Mouse (Mus musculus) granulocyte monocyte progenitor cell, adult 5-6 weeks (primary cell): ENCODE results near the gene Prkar2b. TPM values are rescaled to one million over a fixed set of nuclear protein-coding genes. Genes with fewer than 3 reads are reported as not detected.
A peak's percentile ranks its signal among the peaks of the same experiment; 100 is the strongest.

Source experiments
- ATAC-seq: replicated peaks from 2 replicates; pipeline ENCODE4 v1.8.0; 2016; ENCODE audit warnings: mild to moderate bottlenecking, moderate TSS enrichment, inconsistent platforms; ENCODE audit not compliant: poor library complexity, severe bottlenecking
- total RNA-seq, 2 experiments: library from RNA; stranded (forward) in 1 of 2; stranded (reverse) in 1 of 2; fragments of 200-712, 200-1000 nt in 1 of 2; fragments of >200 nt in 1 of 2; fragmentation: Nextera tagmentation in 1 of 2; gene quantifications; 2 replicates each; pipeline ENCODE4 v1.2.3; 2014 to 2017

Prkar2b gene
- total RNA-seq, 2 experiments from 2014 or later, result 66.3 to 95.1 TPM

- peak; percentile 51 for ATAC-seq
Observed at GRCm38 (mm10) chr12:32060247-32061089, 628 bp downstream of the Prkar2b start.

GRCm38 (mm10) chr12:32059707-32060106, 1.4 kb downstream of the Prkar2b start:
- ATAC-seq, result no peak

- no peak for ATAC-seq
Observed at GRCm38 (mm10) chr12:32059135-32059534, 2.0 kb downstream of the Prkar2b start.

GRCm38 (mm10) chr12:32057461-32058199, 3.5 kb downstream of the Prkar2b start:
- no peak for ATAC-seq

- ATAC-seq, result no peak
Observed at GRCm38 (mm10) chr12:32055797-32056196, 5.3 kb downstream of the Prkar2b start.

GRCm38 (mm10) chr12:32054476-32055166, 6.5 kb downstream of the Prkar2b start:
- ATAC-seq, result no peak

GRCm38 (mm10) chr12:32053637-32054366, 7.3 kb downstream of the Prkar2b start:
- no peak for ATAC-seq

GRCm38 (mm10) chr12:32052882-32053281, 8.2 kb downstream of the Prkar2b start:
- ATAC-seq, result no peak

GRCm38 (mm10) chr12:32050165-32050564, 10.9 kb downstream of the Prkar2b start:
- ATAC-seq, result peak; percentile 64

- peak; percentile 84 for ATAC-seq
Observed at GRCm38 (mm10) chr12:32045566-32046330, 15.3 kb downstream of the Prkar2b start.

- peak; percentile 21; the same call in 1 of the 2 replicates for ATAC-seq
Observed at GRCm38 (mm10) chr12:32044487-32045134, 16.5 kb downstream of the Prkar2b start.

- no peak for ATAC-seq
Observed at GRCm38 (mm10) chr12:32033536-32033935, 27.6 kb downstream of the Prkar2b start.

- ATAC-seq, result no peak
Observed at GRCm38 (mm10) chr12:32032917-32033316, 28.2 kb downstream of the Prkar2b start.

GRCm38 (mm10) chr12:32018376-32018750, 42.7 kb downstream of the Prkar2b start:
- ATAC-seq, result no peak

- ATAC-seq, result peak; percentile 93
Observed at GRCm38 (mm10) chr12:32017636-32018375, 43.3 kb downstream of the Prkar2b start.

- no peak for ATAC-seq
Observed at GRCm38 (mm10) chr12:32016472-32016871, 44.6 kb downstream of the Prkar2b start.

GRCm38 (mm10) chr12:32015268-32015769, 45.8 kb downstream of the Prkar2b start:
- ATAC-seq, result peak; percentile 53

GRCm38 (mm10) chr12:32014811-32015210, 46.3 kb downstream of the Prkar2b start:
- ATAC-seq, result no peak
